Mouse (Mus musculus): ENCODE data around the gene Lamtor1. TPM values are rescaled to one million over a fixed set of nuclear protein-coding genes. Genes with fewer than 3 reads are reported as not detected.

Lamtor1 gene
- 10 to 100 TPM; 90.2 to 95.6 TPM for total RNA-seq (2021)
- long read RNA-seq, experiment 1, transcript Lamtor1-201 (5 exons, 1,119 nt): major isoform, 43 of 107 reads
- long read RNA-seq, experiment 1, transcript Lamtor1-203 (1 exons, 1,936 nt): minor isoform, 6 of 107 reads
- long read RNA-seq, experiment 1, partial matches to known transcripts: 54 of 107 reads
- long read RNA-seq, experiment 1, other reads (novel, unspliced or antisense): 4 of 107 reads
- long read RNA-seq, experiment 2, transcript Lamtor1-203 (1 exons, 1,936 nt): minor isoform, 6 of 129 reads
- long read RNA-seq, experiment 2, transcript Lamtor1-201 (5 exons, 1,119 nt): major isoform, 63 of 129 reads
- long read RNA-seq, experiment 2, partial matches to known transcripts: 55 of 129 reads
- long read RNA-seq, experiment 2, other reads (novel, unspliced or antisense): 5 of 129 reads

- peak within 1 kb of the TSS; percentile 100 for H3K27ac ChIP-seq
- peak; percentile 46 for TF ChIP-seq CTCF (conservative IDR thresholded peaks at IDR 0.05)
- DNase-seq (ENCODE audit: low spot score in 2 of 2): peak; percentile 99
- H3K4me3 ChIP-seq: peak within 1 kb of the TSS; percentile 60
Measured at GRCm38 (mm10) chr7:101905561-101906286, at the start of gene Lamtor1. Lamtor1 (plus strand) TSS chr7:101905904.

- Histone ChIP-seq H3K4me3 (no peak within 1 kb of the TSS), H3K27ac (no peak within 1 kb of the TSS)
- no peak for DNase-seq (ENCODE audit: low spot score in 2 of 2)
- no peak for TF ChIP-seq CTCF (conservative IDR thresholded peaks at IDR 0.05)
Measured at GRCm38 (mm10) chr7:101857094-101857493, 48.6 kb upstream of the Lamtor1 start, which contains the start of gene Folr2. Folr2 (minus strand) TSS chr7:101857194.

GRCm38 (mm10) chr7:101858362-101858761 lies 47.3 kb upstream of the Lamtor1 start:
- Histone ChIP-seq H3K27ac (no peak overlapping the region), H3K4me3 (no peak overlapping the region)
- no peak for DNase-seq (ENCODE audit: low spot score in 2 of 2)
- no peak for TF ChIP-seq CTCF (conservative IDR thresholded peaks at IDR 0.05)

GRCm38 (mm10) chr7:101860978-101861377 lies 44.7 kb upstream of the Lamtor1 start:
- DNase-seq (ENCODE audit: low spot score in 2 of 2): no peak
- TF ChIP-seq CTCF (conservative IDR thresholded peaks at IDR 0.05): no peak
- H3K27ac ChIP-seq: no peak overlapping the region
- no peak overlapping the region for H3K4me3 ChIP-seq

GRCm38 (mm10) chr7:101862291-101862690 lies 43.4 kb upstream of the Lamtor1 start:
- H3K4me3 ChIP-seq: no peak overlapping the region
- TF ChIP-seq CTCF (conservative IDR thresholded peaks at IDR 0.05): peak; percentile 33
- no peak for DNase-seq (ENCODE audit: low spot score in 2 of 2)
- H3K27ac ChIP-seq: no peak overlapping the region

- H3K27ac ChIP-seq: no peak within 1 kb of the TSS
- TF ChIP-seq CTCF (conservative IDR thresholded peaks at IDR 0.05): no peak
- DNase-seq (ENCODE audit: low spot score in 2 of 2): no peak
- no peak within 1 kb of the TSS for H3K4me3 ChIP-seq
Measured at GRCm38 (mm10) chr7:101863415-101863814, 42.3 kb upstream of the Lamtor1 start, which contains the start of gene Anapc15. Anapc15 (plus strand) TSS chr7:101863715.

- TF ChIP-seq CTCF (conservative IDR thresholded peaks at IDR 0.05): no peak
- DNase-seq (ENCODE audit: low spot score in 2 of 2): no peak
- no peak overlapping the region for H3K4me3 ChIP-seq
- no peak overlapping the region for H3K27ac ChIP-seq
Measured at GRCm38 (mm10) chr7:101866491-101867265, 39.0 kb upstream of the Lamtor1 start.

- no peak for TF ChIP-seq CTCF (conservative IDR thresholded peaks at IDR 0.05)
- Histone ChIP-seq H3K27ac (no peak overlapping the region), H3K4me3 (no peak overlapping the region)
- no peak for DNase-seq (ENCODE audit: low spot score in 2 of 2)
Measured at GRCm38 (mm10) chr7:101867482-101867881, 38.2 kb upstream of the Lamtor1 start.

GRCm38 (mm10) chr7:101868241-101869162 lies 37.2 kb upstream of the Lamtor1 start:
- no peak overlapping the region for H3K4me3 ChIP-seq
- no peak for TF ChIP-seq CTCF (conservative IDR thresholded peaks at IDR 0.05)
- no peak for DNase-seq (ENCODE audit: low spot score in 2 of 2)
- no peak overlapping the region for H3K27ac ChIP-seq

- Histone ChIP-seq H3K27ac (no peak overlapping the region), H3K4me3 (no peak overlapping the region)
- no peak for DNase-seq (ENCODE audit: low spot score in 2 of 2)
- TF ChIP-seq CTCF (conservative IDR thresholded peaks at IDR 0.05): no peak
Measured at GRCm38 (mm10) chr7:101869163-101869500, 36.6 kb upstream of the Lamtor1 start.

- TF ChIP-seq CTCF (conservative IDR thresholded peaks at IDR 0.05): no peak
- Histone ChIP-seq H3K4me3 (no peak within 1 kb of the TSS), H3K27ac (no peak within 1 kb of the TSS)
- DNase-seq (ENCODE audit: low spot score in 2 of 2): no peak
Measured at GRCm38 (mm10) chr7:101870629-101871028, 35.1 kb upstream of the Lamtor1 start, which contains the start of gene Folr1. Folr1 (minus strand) TSS chr7:101870788.

- Histone ChIP-seq H3K4me3 (no peak overlapping the region), H3K27ac (no peak overlapping the region)
- DNase-seq (ENCODE audit: low spot score in 2 of 2): no peak
- no peak for TF ChIP-seq CTCF (conservative IDR thresholded peaks at IDR 0.05)
Measured at GRCm38 (mm10) chr7:101871296-101871695, 34.4 kb upstream of the Lamtor1 start.

Data from layer of hippocampus, adult 2 months (tissue).